Mouse (Mus musculus) lung, postnatal 4 days (tissue): Measurements from ENCODE around the gene Mau2.
"Not testable (repeated sequence)": the region's sequence is repeated elsewhere in the genome, so short reads cannot be mapped to it uniquely, and the experiment has no call there.

Experiments used
- DNase-seq, 2 experiments: peaks; one replicate each; pipeline ENCODE4 v3.0.0; 2021

The Mau2 gene

DNA sequence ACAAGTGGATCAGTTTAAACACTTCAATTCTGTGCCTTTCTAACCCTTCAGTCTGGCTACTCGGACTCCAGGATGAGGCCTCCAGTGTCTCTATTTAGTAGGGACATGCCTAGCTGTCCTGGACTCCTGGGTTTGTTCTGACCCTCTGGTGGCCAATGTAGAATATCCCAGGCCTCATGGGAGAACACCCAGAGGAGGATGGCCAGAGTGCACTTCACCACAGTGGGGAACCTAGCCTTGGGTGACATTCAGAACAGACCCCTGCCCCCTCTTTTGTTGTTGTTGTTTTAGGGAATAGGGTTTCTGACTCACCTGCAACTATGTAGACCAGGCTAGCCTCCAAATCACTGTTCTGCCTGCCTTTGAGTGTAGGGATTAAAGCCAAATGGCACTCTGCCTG is 27.5 kb downstream of the Mau2 start:
- DNase-seq: no peak

- no peak for DNase-seq
Observed at GRCm38 (mm10) chr8:70012763-70013162, 29.8 kb downstream of the Mau2 start.

DNA sequence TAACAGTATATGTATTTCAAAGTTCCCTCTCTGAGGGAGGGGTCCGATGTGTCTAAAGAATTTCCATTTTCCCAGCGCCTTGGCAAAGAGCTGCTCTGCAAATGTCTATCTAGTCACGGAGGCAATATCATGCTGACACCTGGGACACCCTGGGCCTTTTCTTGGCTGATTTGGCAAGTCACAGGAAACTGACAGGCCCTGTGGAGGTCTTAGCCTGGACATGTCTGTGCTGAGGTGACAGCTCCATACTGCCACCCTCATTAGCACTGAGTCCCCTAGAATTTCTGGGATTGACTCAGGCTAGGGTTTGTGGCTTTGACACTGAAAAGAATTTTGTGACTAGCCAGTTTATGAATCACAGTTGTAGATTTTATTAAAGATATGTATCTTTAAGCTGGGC is 30.2 kb downstream of the Mau2 start:
- no peak for DNase-seq

GRCm38 (mm10) chr8:70010796-70011195 is 31.7 kb downstream of the Mau2 start:
- not testable (repeated sequence) for DNase-seq

DNA sequence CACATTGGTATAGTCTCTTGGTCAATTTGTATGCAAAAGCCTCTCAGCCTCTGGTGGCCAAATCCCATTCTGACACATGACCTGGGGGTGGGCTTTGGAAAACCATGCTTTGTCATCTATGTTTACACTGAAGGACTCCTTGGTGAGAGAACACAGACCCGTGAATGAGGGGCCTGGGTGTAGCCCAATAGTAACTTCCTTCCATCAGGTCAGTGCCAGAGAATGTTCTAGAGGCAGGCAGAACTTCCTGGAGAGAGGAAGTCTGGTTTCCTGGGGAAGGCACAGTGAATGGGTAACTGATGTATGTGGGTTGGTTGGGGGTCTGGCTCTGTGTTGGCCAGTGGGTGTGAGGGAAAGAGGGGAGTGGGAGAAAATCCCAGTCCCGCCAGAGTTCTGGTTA is 37.4 kb downstream of the Mau2 start:
- peak; percentile 49 to 58 for DNase-seq

GRCm38 (mm10) chr8:70004345-70004744 is 38.2 kb downstream of the Mau2 start:
- DNase-seq: no peak

GRCm38 (mm10) chr8:70003204-70003657 is 39.3 kb downstream of the Mau2 start:
- no peak for DNase-seq

- DNase-seq: not testable (repeated sequence)
Observed at GRCm38 (mm10) chr8:70001892-70002191, 40.7 kb downstream of the Mau2 start.

- DNase-seq: peak; percentile 86 to 91
Observed at GRCm38 (mm10) chr8:70001176-70001891, 41.2 kb downstream of the Mau2 start.

GRCm38 (mm10) chr8:70000226-70000625 is 42.3 kb downstream of the Mau2 start:
- no peak for DNase-seq

DNA sequence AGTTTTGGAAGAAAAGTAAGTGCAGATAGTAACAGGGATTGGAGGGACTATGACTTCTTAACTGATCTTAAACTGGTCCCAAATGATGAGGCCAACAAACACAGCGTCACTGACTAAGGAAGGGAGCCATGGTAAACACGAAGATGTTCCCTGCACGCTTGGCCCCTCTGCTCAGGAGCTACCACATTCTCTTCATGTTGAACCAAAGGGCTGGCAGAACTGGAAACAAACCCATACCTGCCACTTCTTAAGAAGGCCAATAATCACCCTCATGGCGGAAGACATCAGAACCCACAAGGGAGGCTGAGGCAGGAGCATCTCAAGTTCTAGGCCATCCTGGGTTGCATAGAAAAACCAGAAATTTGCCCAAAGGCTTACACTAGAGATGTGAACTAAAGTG is 43.3 kb downstream of the Mau2 start:
- DNase-seq: no peak

GRCm38 (mm10) chr8:69998706-69999105 is 43.8 kb downstream of the Mau2 start:
- no peak for DNase-seq

GRCm38 (mm10) chr8:69996589-69997285 is 45.8 kb downstream of the Mau2 start:
- no peak for DNase-seq

- peak; percentile 100 for DNase-seq
Observed at GRCm38 (mm10) chr8:69995776-69996588, 46.6 kb downstream of the Mau2 start, which contains the start of gene Gatad2a. Gene Gatad2a, minus strand, starts transcription at chr8:69996384.

GRCm38 (mm10) chr8:69995422-69995775 is 47.1 kb downstream of the Mau2 start:
- DNase-seq: no peak

DNA sequence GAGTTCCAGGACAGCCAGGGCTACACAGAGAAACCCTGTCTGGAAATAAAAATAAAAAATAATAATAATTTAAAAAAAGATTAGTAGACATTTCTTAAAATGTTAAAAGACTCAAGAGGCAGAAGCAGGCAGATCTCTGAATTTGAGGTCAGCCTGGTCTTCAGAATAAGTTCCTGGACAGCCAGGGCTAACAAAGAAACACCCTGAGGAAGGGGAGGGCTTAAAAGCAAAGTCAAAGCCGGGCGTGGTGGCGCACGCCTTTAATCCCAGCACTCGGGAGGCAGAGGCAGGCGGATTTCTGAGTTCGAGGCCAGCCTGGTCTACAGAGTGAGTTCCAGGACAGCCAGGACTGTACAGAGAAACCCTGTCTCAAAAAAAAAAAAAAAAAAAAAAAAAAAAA is 53.6 kb downstream of the Mau2 start:
- not testable (repeated sequence) for DNase-seq

- DNase-seq: no peak
Observed at GRCm38 (mm10) chr8:69987744-69988143, 54.8 kb downstream of the Mau2 start.

- DNase-seq: no peak
Observed at GRCm38 (mm10) chr8:69984876-69985553, 57.5 kb downstream of the Mau2 start.

- DNase-seq: no peak
Observed at GRCm38 (mm10) chr8:69978456-69978855, 64.1 kb downstream of the Mau2 start.

DNA sequence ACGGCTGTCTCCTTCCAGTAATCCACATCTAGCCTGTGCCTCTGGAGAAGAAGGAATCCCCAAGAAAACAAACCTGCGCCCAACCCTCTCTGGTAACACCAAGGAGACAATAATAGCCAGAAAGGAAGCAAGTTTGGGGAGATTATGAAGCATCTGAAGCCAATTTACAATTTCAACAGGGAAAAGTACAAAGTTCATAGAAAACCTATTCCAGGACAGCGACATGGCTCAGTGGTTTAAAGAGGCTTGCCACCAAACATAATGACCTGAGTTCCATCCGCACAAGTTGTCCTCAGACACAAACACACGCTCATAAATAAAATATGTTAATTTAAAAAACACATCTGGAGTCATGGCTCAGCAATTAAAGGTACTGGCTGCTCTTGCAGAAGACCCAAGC is 67.7 kb downstream of the Mau2 start:
- no peak for DNase-seq

- peak; percentile 97 to 99 for DNase-seq
Observed at GRCm38 (mm10) chr8:69974194-69974614, 68.3 kb downstream of the Mau2 start.

DNA sequence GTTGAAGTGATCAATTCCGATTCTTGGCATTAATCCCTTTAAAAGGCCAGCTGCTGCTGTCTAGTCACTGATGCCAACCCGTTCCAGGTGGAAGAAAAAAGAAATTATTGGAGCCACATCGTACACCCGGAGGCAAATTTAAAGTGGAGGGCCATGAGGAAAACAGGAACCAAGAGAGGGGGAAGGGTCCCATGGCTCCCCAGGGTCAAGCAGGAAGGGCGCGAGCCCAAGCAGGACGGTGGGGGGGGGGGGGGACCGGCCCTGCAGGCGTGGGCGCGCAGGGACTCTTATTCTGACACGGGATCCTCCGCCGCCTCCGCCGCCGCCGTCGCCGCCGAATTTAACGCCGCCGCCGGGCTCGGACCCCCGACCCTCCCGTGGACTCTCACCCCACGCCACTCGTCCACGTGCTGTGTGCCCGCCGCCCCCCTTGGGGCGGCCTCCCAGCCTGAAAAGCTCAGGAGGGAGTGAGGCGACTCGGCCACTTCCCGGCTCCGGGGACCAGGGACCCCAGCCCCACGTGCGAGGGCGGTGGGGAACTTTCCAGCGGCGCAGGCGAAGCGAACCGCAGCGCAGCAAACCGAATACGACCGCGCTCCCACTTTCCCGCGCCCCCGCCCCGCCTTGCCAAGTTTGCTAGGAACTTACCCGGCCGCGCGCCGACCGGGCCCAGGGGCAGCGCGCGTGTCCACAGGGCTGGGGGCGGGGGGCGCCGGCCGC is 68.9 kb downstream of the Mau2 start:
- DNase-seq: peak; percentile 60 to 67
